Mouse (Mus musculus) liver, embryonic 15.5 days (tissue): ENCODE data around the gene Osgep. TPM values are rescaled to one million over a fixed set of nuclear protein-coding genes. Genes with fewer than 3 reads are reported as not detected.
"Not testable (repeated sequence)": the region's sequence is repeated elsewhere in the genome, so short reads cannot be mapped to it uniquely, and the experiment has no call there.

Experiments
- ATAC-seq: fragments of 200-750 bp; cut with Nextera tagmentation; 2 replicates; pipeline ENCODE4 v1.8.0; 2017; ENCODE audit warnings: moderate number of reproducible peaks, mild to moderate bottlenecking, moderate library complexity; ENCODE audit not compliant: insufficient read depth
- H3K27ac ChIP-seq: fragments of 300-500 bp; sonication (generic); replicated peaks from 2 replicates; pipeline ENCODE4 v1.5.1; 2015; ENCODE audit warnings: mild to moderate bottlenecking, inconsistent platforms
- H3K27me3 ChIP-seq: fragments of 300-500 bp; sonication (generic); 2 replicates; pipeline ENCODE4 v1.6.1; 2015; ENCODE audit warnings: mild to moderate bottlenecking, inconsistent platforms
- H3K36me3 ChIP-seq: fragments of 300-500 bp; sonication (generic); replicated peaks from 2 replicates; pipeline ENCODE4 v1.6.1; 2015; ENCODE audit warnings: moderate library complexity, mild to moderate bottlenecking, inconsistent platforms
- H3K4me1 ChIP-seq: fragments of 300-500 bp; sonication (generic); replicated peaks from 2 replicates; pipeline ENCODE4 v1.6.1; 2015; ENCODE audit warnings: inconsistent platforms
- H3K4me2 ChIP-seq: fragments of 300-500 bp; sonication (generic); 2 replicates; pipeline ENCODE4 v1.6.1; 2015; ENCODE audit warnings: moderate library complexity, mild to moderate bottlenecking, inconsistent platforms
- H3K4me3 ChIP-seq: fragments of 300-500 bp; sonication (generic); replicated peaks from 2 replicates; pipeline ENCODE4 v1.5.1; 2015; ENCODE audit warnings: mild to moderate bottlenecking, inconsistent platforms
- H3K9ac ChIP-seq: fragments of 300-500 bp; sonication (generic); 2 replicates; pipeline ENCODE4 v1.6.1; 2015; ENCODE audit warnings: moderate library complexity, mild to moderate bottlenecking, inconsistent platforms
- H3K9me3 ChIP-seq: fragments of 300-500 bp; sonication (generic); replicated peaks from 2 replicates; pipeline ENCODE4 v1.6.1; 2016; ENCODE audit warnings: inconsistent platforms
- WGBS: fragments of 180-500 bp; shearing (Covaris S2); methylation state at CpG from one replicate; pipeline ENCODE4 v1.1.7; 2015; ENCODE audit warnings: mixed read lengths; ENCODE audit not compliant: insufficient replicate concordance; 5-methylcytosine and 5-hydroxymethylcytosine counted together
- polyA plus RNA-seq: library from polyadenylated mRNA; unstranded; fragments of >200 nt; fragmentation: Nextera tagmentation; extraction: Ambion mirVana; gene quantifications from 2 replicates; pipeline ENCODE4 v1.2.1, GENCODE M21; 2015

Osgep gene
- 54.7 and 57.7 TPM in 2 replicates for polyA plus RNA-seq

DNA sequence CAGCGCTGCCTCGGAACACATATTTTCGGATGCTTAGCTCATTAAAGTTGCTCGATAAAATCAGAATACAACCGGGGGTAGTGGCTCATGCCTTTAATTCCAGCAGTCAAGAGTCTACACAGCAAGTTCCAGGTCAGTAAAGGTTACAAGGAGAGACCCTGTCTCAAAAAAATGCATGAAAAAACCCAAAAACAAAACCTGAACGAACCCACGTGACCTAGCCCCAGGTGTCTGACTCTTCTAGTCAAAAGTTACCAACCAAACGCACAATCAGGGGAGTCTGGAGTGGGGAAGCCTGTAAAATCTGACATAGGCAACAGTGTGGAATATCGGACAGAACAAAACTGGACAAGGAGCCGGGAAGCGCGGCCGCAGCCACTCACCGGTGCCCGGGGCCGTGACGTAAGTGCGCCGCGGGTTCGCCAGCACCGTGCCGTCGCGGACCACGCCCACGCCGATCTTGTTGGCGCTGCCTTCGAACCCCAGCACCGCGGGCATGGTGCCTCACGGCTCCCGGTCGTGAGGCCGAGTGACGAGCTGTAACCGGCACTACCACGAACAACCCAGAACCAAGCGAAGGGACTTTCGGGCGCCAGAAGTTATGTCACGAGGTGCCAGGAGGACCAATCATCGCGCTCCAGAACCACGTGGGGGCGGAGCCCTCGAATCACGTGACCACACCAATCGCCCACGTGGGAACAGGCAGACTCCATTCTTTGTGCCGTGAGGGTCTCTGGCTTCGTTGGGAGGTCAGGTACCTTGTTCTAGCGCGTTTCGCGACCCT, at the start of gene Osgep, which contains the start of gene Apex1:
Gene Osgep, minus strand, starts transcription at position 613 of the 784 bp plus-strand sequence.
Gene Apex1, plus strand, starts transcription at position 688 of the 784 bp plus-strand sequence.
- peak within 1 kb of the TSS; percentile 67 for H3K9ac ChIP-seq
- peak within 1 kb of the TSS; percentile 71 for H3K4me3 ChIP-seq
- H3K4me2 ChIP-seq = peak within 1 kb of the TSS; percentile 92
- H3K4me1 ChIP-seq = peaks cover 41% of the 10 kb centered on the region
- H3K9me3 ChIP-seq = no peaks in the 10 kb centered on the region
- H3K27ac ChIP-seq = peak within 1 kb of the TSS; percentile 89
- H3K36me3 ChIP-seq = peaks cover 44% of the 10 kb centered on the region
- WGBS = under 1% methylated on average over 57 of the region's 57 CpGs
- peak; percentile 85 for ATAC-seq
- no peaks in the 10 kb centered on the region for H3K27me3 ChIP-seq

DNA sequence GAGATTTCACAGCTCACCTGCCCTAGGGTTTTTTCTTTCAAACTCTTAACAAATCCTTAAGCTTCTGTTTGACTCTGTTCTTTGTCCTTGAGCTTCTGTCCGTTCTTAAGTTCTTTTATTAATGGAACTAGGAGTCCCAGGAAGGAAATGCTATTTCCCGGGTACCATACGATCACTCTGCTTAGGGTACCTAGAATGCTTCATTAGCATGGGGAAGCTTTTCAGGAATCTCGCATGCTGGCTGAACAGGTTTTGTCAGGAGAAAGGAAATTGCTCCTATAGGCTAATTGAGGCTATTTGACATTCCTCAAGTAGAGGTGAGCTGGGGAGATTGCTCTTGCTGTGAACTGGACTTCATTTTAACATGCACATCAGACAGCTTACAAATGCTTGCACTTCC, 49.0 kb upstream of the Osgep start:
- Histone ChIP-seq H3K9ac (no peak overlapping the region), H3K27ac (no peak overlapping the region), H3K4me1 (peaks cover 4% of the 10 kb centered on the region; the same call in 1 of the 2 replicates), H3K9me3 (no peaks in the 10 kb centered on the region), H3K4me3 (no peak overlapping the region), H3K36me3 (no peaks in the 10 kb centered on the region), H3K27me3 (no peaks in the 10 kb centered on the region), H3K4me2 (no peak overlapping the region)
- no peak for ATAC-seq
- 60% methylated on average over 4 of the region's 4 CpGs for WGBS

DNA sequence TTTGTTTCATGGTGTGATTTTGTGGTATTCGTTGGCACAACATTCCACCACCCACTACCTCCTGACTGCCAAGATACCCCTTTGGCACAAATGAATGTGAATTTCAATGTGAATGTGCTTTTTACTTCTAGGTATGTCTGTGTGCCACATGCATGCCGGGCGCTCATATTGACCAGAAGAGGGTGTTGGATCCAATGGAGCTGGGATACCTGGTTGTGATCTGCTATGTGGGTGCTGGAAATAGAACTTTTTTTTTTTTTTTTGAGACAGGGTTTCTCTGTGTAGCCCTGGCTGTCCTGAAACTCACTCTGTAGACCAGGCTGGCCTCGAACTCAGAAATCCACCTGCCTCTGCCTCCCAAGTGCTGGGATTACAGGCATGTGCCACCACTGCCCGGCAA, 48.4 kb upstream of the Osgep start:
- H3K9ac ChIP-seq, H3K4me2 ChIP-seq, H3K27me3 ChIP-seq, H3K36me3 ChIP-seq, H3K9me3 ChIP-seq, H3K4me1 ChIP-seq, ATAC-seq, H3K4me3 ChIP-seq, H3K27ac ChIP-seq: not testable (repeated sequence)
- 77% methylated on average over 5 of the region's 5 CpGs for WGBS

DNA sequence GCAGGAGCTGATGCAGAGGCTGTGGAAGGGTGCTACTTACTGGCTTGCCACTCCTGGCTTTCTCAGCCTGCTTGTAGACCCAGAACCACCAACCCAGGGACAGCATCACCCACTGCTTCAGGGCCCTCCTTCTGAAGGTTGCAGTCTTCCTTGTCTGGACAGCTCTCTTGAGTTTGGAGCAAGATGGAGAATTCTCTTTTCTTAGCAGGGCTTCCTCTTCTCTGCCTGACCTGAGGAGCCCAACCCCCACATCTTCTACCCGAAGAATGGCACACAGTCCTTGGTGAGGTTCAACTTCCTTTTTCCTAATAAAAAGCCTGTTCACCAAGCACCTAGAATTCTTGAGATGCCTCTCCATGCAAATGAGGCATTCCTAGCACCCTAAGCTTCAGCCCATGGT, 46.1 kb upstream of the Osgep start:
- Histone ChIP-seq H3K36me3 (no peaks in the 10 kb centered on the region), H3K27me3 (no peaks in the 10 kb centered on the region), H3K4me3 (no peak overlapping the region), H3K9me3 (no peaks in the 10 kb centered on the region), H3K4me2 (no peak overlapping the region), H3K27ac (no peak overlapping the region), H3K9ac (no peak overlapping the region), H3K4me1 (peaks cover 4% of the 10 kb centered on the region; the same call in 1 of the 2 replicates)
- ATAC-seq = no peak
- 6% methylated on average over 1 of the region's 1 CpGs for WGBS

DNA sequence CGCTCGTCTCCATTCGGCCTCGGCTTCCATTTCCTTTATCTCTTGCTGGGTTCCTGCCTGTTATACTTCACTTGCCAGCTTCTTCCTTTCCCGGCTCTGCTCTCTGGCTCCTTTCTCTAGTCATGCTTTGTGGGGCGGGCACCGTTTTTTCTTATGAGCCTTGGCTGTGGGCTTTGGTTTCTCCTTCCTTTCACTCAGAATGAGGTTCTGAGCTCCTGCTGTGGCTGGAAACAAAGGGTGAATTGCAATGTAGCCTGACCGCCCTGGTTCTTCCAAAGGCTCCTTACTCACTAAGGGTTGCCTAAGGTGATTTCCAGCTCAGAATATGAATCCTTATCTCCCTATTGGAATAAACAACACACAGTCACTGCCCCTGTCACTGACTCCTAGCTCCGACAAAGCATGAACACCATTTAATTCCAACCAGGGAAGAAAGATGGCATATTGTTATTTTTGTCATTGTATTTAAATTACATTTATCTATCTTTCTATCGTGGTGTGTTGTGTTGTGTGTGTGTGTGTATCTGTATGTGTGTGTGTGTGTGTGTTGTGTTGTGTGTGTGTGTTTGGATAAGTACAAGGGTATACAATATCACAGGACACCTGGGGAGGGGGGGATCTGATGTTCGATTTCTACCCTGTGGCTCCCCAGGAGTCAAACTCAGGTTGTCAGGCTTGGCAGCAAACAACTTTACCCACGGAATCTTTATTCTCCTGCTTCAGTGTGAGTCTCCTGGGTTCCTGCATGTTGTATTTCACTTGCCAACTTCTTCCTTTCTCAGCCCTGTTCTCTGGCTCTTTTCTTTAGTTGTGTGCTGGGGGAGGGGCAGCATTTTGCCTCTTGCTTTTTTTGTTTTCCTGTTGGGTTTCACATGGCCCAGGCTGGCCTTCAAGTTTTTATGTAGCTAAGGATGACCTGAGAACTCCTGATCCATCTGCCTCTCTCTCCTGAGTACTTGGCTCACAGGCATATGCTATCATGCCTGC, 45.2 kb upstream of the Osgep start:
- H3K9me3 ChIP-seq = no peaks in the 10 kb centered on the region
- peak overlapping the region; percentile 32; the same call in 1 of the 2 replicates for H3K4me2 ChIP-seq
- H3K27ac ChIP-seq = no peak overlapping the region
- no peak for ATAC-seq
- WGBS = 25% methylated on average over 12 of the region's 12 CpGs
- peaks cover under 1% of the 10 kb centered on the region for H3K36me3 ChIP-seq
- H3K27me3 ChIP-seq = no peaks in the 10 kb centered on the region
- no peak overlapping the region for H3K9ac ChIP-seq
- H3K4me3 ChIP-seq = no peak overlapping the region
- H3K4me1 ChIP-seq = peaks cover 4% of the 10 kb centered on the region; the same call in 1 of the 2 replicates

DNA sequence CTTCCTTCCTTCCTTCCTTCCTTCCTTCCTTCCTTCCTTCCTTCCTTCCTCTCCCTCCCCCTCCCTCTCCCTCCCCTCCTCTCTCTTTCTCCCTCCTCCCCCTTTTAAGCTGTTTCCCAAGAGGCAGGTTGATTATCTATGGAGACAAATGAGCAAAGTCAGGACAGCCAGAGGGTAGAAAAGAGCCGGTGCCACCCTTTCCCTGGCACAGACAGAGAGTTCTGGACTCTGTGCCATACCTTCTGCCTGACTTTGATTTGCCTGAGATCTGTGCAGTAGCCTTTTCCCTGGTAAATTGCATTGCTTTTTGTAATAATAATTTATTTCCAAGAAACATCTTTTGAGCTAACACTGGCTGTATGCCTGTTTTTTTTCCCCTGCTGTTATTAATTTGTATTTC, 44.3 kb upstream of the Osgep start:
- no peak overlapping the region for H3K4me3 ChIP-seq
- H3K4me2 ChIP-seq = no peak overlapping the region
- H3K9me3 ChIP-seq = no peaks in the 10 kb centered on the region
- H3K4me1 ChIP-seq = peaks cover 4% of the 10 kb centered on the region; the same call in 1 of the 2 replicates
- no peaks in the 10 kb centered on the region for H3K27me3 ChIP-seq
- H3K36me3 ChIP-seq = peaks cover 8% of the 10 kb centered on the region
- 52% methylated on average over 1 of the region's 1 CpGs for WGBS
- ATAC-seq = no peak
- no peak overlapping the region for H3K9ac ChIP-seq
- H3K27ac ChIP-seq = no peak overlapping the region

DNA sequence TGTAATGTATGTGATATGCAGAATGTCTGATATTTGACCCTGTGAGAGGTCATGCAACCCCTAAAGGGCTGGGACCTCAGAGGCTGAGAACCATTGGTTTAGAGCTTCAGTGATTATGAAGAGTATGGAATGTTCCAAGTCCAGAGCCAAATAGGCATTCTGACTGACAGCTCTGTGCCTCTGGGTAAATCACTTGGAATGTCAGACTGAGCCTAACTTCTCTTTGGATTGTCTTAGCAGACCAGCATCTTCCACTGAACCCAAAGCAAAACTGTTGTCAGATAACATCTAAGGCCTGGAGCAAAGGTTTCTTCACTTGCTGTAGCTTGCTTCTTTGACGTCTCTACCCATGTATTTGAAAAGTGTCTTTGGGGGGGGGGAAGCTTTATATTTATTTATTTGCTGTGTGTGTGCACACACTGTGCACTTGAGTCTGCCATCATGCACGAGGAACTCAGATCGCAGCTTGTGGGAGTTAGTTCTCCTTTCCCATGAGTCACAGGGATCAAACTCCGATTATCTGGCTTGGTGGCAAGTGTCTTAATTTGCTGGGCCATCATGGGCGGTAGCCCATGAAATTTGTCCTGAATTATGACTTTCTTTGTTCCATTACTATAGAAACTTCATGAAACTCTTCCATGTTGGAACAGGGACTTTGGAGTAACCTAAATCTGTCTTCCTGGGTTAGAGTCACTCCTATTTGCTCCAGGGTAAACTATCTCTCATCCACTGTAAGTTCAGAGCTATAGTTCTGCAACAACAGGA, 43.7 kb upstream of the Osgep start:
- Histone ChIP-seq H3K4me3 (no peak overlapping the region), H3K9me3 (no peaks in the 10 kb centered on the region), H3K4me2 (no peak overlapping the region), H3K36me3 (peaks cover 8% of the 10 kb centered on the region), H3K27ac (no peak overlapping the region), H3K4me1 (peaks cover 4% of the 10 kb centered on the region; the same call in 1 of the 2 replicates), H3K27me3 (no peaks in the 10 kb centered on the region), H3K9ac (no peak overlapping the region)
- no peak for ATAC-seq
- WGBS = 68% methylated on average over 5 of the region's 5 CpGs

DNA sequence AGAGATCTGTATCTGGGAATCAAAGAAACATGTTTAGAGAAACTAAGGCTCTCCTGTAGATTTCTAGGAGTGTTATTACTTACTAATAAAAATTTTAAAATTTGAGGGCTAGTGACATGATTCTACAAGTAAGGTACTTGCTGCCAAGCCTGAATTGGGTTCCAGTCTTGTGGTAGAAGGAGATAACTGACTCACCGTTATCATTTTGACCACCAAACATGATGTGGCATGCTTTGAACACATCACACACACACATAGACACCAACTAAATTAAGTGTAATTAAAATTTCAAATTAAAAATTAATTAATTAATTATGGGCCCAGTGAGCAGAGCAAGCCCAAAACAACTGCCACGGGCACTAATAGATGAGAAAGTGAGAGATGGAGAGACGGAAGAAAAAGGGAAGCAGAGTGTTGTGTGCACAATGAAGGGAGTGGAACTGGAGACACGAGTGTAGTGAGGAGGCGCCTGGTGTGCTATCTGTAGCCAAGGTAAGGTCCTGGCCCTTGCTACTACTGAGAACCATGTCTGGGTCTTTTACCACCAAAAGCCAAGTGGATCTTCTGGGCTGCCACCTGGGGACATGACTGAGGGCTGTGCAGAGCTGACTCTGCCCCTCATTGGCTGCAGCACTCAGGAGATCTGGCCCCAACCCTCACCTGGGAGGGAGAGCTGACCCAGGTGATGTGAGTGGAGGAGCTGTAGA, 33.7 kb upstream of the Osgep start:
- Histone ChIP-seq H3K4me3 (peak overlapping the region; percentile 10; the same call in 1 of the 2 replicates), H3K36me3 (peaks cover 13% of the 10 kb centered on the region; the same call in 1 of the 2 replicates), H3K4me2 (peak overlapping the region; percentile 57), H3K27ac (peak overlapping the region; percentile 85), H3K4me1 (peaks cover 34% of the 10 kb centered on the region)
- ATAC-seq = peak; percentile 70
- not testable (repeated sequence) for H3K9ac ChIP-seq, H3K27me3 ChIP-seq, H3K9me3 ChIP-seq
- WGBS = 35% methylated on average over 5 of the region's 5 CpGs

DNA sequence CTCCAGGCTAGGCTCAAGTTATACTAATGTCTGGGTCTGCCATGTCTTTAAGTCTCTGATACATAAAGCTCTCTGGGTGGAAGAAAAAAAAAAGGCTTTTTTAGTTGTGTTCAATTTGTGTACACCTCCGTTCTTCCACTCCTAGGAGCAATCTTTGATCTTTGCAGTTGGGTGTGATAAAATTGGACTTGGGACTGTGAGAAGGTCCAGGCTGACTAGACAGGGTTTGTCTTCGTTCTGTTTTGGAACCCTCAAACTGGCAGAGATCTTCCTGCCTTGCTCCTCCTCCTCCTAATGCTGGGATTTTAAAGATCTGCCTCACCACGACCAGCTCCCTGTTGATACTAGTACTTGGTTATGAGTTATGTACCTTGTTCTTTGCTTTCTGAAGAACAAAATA, 32.5 kb upstream of the Osgep start:
- Histone ChIP-seq H3K9ac (peak overlapping the region; percentile 50; the same call in 1 of the 2 replicates), H3K36me3 (peaks cover 15% of the 10 kb centered on the region), H3K4me3 (peak overlapping the region; percentile 57), H3K4me2 (peak overlapping the region; percentile 71), H3K4me1 (peaks cover 34% of the 10 kb centered on the region), H3K27ac (peak overlapping the region; percentile 90)
- 15% methylated on average over 3 of the region's 3 CpGs for WGBS
- not testable (repeated sequence) for H3K27me3 ChIP-seq, H3K9me3 ChIP-seq, ATAC-seq

DNA sequence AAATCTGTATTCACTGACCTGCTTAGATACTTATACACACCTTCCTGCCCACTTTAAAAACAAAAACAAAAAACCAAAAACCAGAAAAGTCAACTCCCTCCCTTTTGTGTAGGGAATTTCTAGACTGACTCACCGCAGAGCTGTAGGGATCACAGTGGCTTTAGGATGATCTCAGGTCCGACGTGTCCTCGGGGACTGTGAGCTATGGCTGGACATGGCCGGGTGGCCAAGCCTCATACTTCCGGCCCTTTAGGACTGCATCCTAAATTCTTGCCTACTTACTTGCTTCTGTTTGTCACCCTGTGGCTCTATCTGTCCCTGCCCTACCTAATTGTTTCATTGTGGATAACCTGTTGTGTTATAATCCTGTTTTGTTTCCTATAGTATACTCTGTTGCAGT, 32.0 kb upstream of the Osgep start:
- WGBS = 76% methylated on average over 6 of the region's 6 CpGs
- peak overlapping the region; percentile 71 for H3K4me2 ChIP-seq
- not testable (repeated sequence) for H3K9me3 ChIP-seq, ATAC-seq, H3K27me3 ChIP-seq
- peak overlapping the region; percentile 57 for H3K4me3 ChIP-seq
- peaks cover 19% of the 10 kb centered on the region for H3K36me3 ChIP-seq
- peak overlapping the region; percentile 90 for H3K27ac ChIP-seq
- H3K4me1 ChIP-seq = peaks cover 34% of the 10 kb centered on the region
- peak overlapping the region; percentile 50 for H3K9ac ChIP-seq
